7 mouse cellular contexts compared by ENCODE assay signal in genomic region chr2:129592459-129593140, GRCm38 (mm10). TPM values are rescaled to one million over a fixed set of nuclear protein-coding genes. Genes with fewer than 3 reads are reported as not detected.
DNase-seq lines count a peak whose midpoint lies in the region; ATAC-seq lines count a peak whose summit lies in the region.

Gene Sirpa (plus strand): TSS chr2:129592835.

- H3K9me3 ChIP-seq in heart, embryonic 11.5 days (replicated peaks; ENCODE audit: control insufficient read depth, low read length), result no peaks in the 10 kb centered on the region
- no peaks in the 10 kb centered on the region for H3K9me3 ChIP-seq in kidney, embryonic 16.5 days (ENCODE audit: low read length)
- H3K9me3 ChIP-seq in midbrain, embryonic 16.5 days (replicated peaks; ENCODE audit: control insufficient read depth, low read length, poor library complexity, severe bottlenecking), result no peaks in the 10 kb centered on the region

- H3K4me3 ChIP-seq in heart, embryonic 11.5 days (ENCODE audit: low read depth, low read length), result peak within 1 kb of the TSS; percentile 74
- peak within 1 kb of the TSS; percentile 77 for H3K4me3 ChIP-seq in kidney, embryonic 16.5 days (ENCODE audit: low read length)
- peak within 1 kb of the TSS; percentile 77 for H3K4me3 ChIP-seq in midbrain, embryonic 16.5 days (ENCODE audit: low read depth, low read length)

- under 1% methylated on average over 43 of the region's 43 CpGs for WGBS in heart, embryonic 11.5 days (ENCODE audit: insufficient replicate concordance)
- WGBS in kidney, embryonic 16.5 days, result under 1% methylated on average over 41 of the region's 43 CpGs
- under 1% methylated on average over 35 of the region's 43 CpGs for WGBS in midbrain, embryonic 16.5 days

- ATAC-seq in erythroid progenitor cell, adult 5-6 weeks (replicated peaks; ENCODE audit: low FRiP score, poor library complexity, severe bottlenecking), result no peak
- ATAC-seq in heart, embryonic 11.5 days (replicated peaks; ENCODE audit: insufficient number of reproducible peaks, low FRiP score, low TSS enrichment), result peak; percentile 62
- ATAC-seq in kidney, embryonic 16.5 days (ENCODE audit: low FRiP score, low TSS enrichment), result peak; percentile 78
- ATAC-seq in midbrain, embryonic 16.5 days, result peak; percentile 92

- H3K4me2 ChIP-seq in heart, embryonic 11.5 days, result peak within 1 kb of the TSS; percentile 90
- H3K4me2 ChIP-seq in kidney, embryonic 16.5 days (replicated peaks; ENCODE audit: low read depth, low read length), result peak within 1 kb of the TSS; percentile 93
- H3K4me2 ChIP-seq in midbrain, embryonic 16.5 days (ENCODE audit: low read length), result peak within 1 kb of the TSS; percentile 73

- H3K27me3 ChIP-seq in heart, embryonic 11.5 days (ENCODE audit: control insufficient read depth, insufficient read depth, low read length), result no peaks in the 10 kb centered on the region
- H3K27me3 ChIP-seq in kidney, embryonic 16.5 days (ENCODE audit: insufficient read depth, low read length), result no peaks in the 10 kb centered on the region
- H3K27me3 ChIP-seq in midbrain, embryonic 16.5 days (ENCODE audit: control insufficient read depth, insufficient read depth, low read depth, low read length), result no peaks in the 10 kb centered on the region

- peak within 1 kb of the TSS; percentile 96 for H3K27ac ChIP-seq in heart, embryonic 11.5 days (ENCODE audit: low read depth, low read length)
- H3K27ac ChIP-seq in kidney, embryonic 16.5 days (ENCODE audit: low read length), result peak within 1 kb of the TSS; percentile 92
- peak within 1 kb of the TSS; percentile 92 for H3K27ac ChIP-seq in midbrain, embryonic 16.5 days (ENCODE audit: low read length)

- H3K4me1 ChIP-seq in heart, embryonic 11.5 days (ENCODE audit: control insufficient read depth, insufficient read depth, low read length), result peaks cover 40% of the 10 kb centered on the region
- H3K4me1 ChIP-seq in kidney, embryonic 16.5 days (ENCODE audit: insufficient read depth, low read length), result peaks cover 54% of the 10 kb centered on the region
- peaks cover 36% of the 10 kb centered on the region for H3K4me1 ChIP-seq in midbrain, embryonic 16.5 days (ENCODE audit: control insufficient read depth, insufficient read depth, low read length)

- peak; percentile 77 for DNase-seq in cerebellum, adult 11 months
- DNase-seq in liver, result peak; percentile 75
- DNase-seq in spleen, postnatal 4 days (ENCODE audit: low spot score in 2 of 2), result peak; percentile 72 to 81

- H3K36me3 ChIP-seq in heart, embryonic 11.5 days (ENCODE audit: control insufficient read depth, insufficient read depth, low read length), result no peaks in the 10 kb centered on the region
- H3K36me3 ChIP-seq in kidney, embryonic 16.5 days (ENCODE audit: insufficient read depth, low read length), result no peaks in the 10 kb centered on the region
- H3K36me3 ChIP-seq in midbrain, embryonic 16.5 days (ENCODE audit: control insufficient read depth, insufficient read depth, low read length), result no peaks in the 10 kb centered on the region

- peak within 1 kb of the TSS; percentile 86 for H3K9ac ChIP-seq in heart, embryonic 11.5 days (ENCODE audit: low read depth, low read length)
- peak within 1 kb of the TSS; percentile 90 for H3K9ac ChIP-seq in kidney, embryonic 16.5 days (replicated peaks; ENCODE audit: low read length)
- peak within 1 kb of the TSS; percentile 87 for H3K9ac ChIP-seq in midbrain, embryonic 16.5 days (ENCODE audit: low read depth, low read length)

RNA-seq across cellular contexts. Expression of gene Sirpa, which starts in this region (rescaled TPM):
- 54.8 and 63.7 TPM in 2 replicates for total RNA-seq in erythroid progenitor cell, adult 5-6 weeks (2015; ENCODE audit: low replicate concordance)
- 44.2 and 46.7 TPM in 2 replicates for total RNA-seq in erythroid progenitor cell, adult 5-6 weeks (2017; ENCODE audit: low replicate concordance)
- polyA plus RNA-seq in heart, embryonic 11.5 days (2014; fragmentation: Nextera tagmentation; extraction: Ambion mirVana), result 13.0 and 15.7 TPM in 2 replicates
- polyA plus RNA-seq in kidney, embryonic 16.5 days (2015; fragmentation: Nextera tagmentation; extraction: Ambion mirVana), result 29.0 and 29.8 TPM in 2 replicates
- polyA plus RNA-seq in midbrain, embryonic 16.5 days (2015; fragmentation: Nextera tagmentation; extraction: Ambion mirVana), result 41.3 and 45.9 TPM in 2 replicates
